Mouse (Mus musculus) heart, adult 18-20 months (tissue): Measurements from ENCODE around the gene Dscam. TPM values are rescaled to one million over a fixed set of nuclear protein-coding genes. Genes with fewer than 3 reads are reported as not detected.

Source experiments
- DNase-seq, 2 experiments: peaks; one replicate each; pipeline ENCODE4 v3.0.0; 2021 to 2022; ENCODE audit warnings: mixed read lengths in 1 of 2
- long read RNA-seq, 2 experiments: library from polyadenylated mRNA; stranded (forward); transcript quantifications; one replicate each; pipeline ENCODE4 v2.0.0; 2021
- total RNA-seq, 2 experiments: library from RNA; stranded (reverse); gene quantifications; 2 replicates each; pipeline ENCODE4 v1.2.3; 2021

The Dscam gene
- under 1 TPM in 1 of 2 experiments, not detected in 1; 0.05 TPM for total RNA-seq
- long read RNA-seq, experiment 1, result 0 reads
- long read RNA-seq, experiment 2, result 0 reads

DNA sequence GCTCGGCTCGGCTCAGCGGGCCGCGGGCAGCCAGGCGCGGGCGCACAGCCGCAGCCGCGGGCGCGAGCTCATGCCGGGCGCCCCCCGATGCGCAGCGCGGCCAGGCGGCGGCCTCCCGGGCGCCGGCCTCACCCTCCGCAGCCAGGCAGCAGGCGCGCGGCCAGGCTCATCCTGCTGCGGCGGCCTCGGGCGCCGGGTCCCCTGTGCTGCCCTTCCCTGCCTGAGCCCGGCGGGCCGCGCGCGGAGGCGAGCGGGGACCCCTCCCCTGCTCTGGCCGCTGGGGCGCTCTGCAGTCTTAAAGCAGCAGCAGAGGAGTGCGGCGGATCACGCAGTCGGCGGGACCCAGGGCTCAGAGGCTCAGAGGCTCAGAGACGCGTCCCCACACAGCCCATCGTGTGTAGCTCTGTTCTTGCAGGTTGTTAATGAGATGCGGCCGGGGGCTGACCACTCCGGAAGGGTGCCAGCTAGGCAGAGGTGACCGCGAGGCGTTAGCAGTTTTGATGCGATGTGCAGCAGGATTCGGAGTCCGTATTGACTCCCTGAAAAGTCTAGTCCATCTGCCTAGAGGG is at the start of gene Dscam:
TSS of gene Dscam (minus strand) at position 240 of the 569 bp plus-strand sequence.
- no peak for DNase-seq

DNA sequence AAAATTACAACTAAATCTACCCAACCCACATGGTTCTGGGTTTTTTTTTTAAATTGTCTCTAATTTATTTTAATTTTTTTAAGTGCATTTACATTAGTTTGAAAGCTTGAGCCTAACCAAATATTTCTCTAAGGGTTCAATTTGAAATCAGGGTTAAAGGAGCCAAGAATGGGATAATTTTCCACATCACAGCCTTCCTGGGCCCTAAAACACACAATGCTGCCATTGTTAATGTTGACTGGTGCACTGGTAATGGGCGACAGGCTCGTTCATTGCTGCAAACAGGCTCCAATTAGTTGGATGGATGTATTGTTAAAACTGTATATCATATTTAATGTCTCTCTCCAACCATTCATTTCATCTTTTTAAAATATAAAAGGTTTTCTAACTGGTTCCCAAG is 48.8 kb upstream of the Dscam start:
- no peak for DNase-seq

DNA sequence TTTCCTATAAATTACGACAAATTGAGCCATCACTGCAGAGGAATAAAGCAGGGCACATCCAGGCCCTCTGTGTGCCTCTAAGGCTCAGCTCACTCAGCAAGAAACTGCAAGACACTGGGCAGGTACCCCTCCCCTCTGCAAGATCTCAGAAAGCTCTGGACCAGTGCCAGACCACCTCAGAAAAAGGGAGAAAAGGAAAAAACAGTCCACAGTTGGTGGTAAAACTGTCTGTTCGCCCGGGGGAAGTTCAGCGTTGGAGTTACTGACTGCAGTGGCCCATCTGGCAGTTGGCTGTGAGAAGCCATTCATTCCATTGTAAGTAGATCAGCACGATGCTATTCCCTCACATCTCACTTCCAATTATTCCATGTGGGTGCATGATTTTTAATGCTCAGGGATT is 39.4 kb upstream of the Dscam start:
- DNase-seq, result no peak

DNA sequence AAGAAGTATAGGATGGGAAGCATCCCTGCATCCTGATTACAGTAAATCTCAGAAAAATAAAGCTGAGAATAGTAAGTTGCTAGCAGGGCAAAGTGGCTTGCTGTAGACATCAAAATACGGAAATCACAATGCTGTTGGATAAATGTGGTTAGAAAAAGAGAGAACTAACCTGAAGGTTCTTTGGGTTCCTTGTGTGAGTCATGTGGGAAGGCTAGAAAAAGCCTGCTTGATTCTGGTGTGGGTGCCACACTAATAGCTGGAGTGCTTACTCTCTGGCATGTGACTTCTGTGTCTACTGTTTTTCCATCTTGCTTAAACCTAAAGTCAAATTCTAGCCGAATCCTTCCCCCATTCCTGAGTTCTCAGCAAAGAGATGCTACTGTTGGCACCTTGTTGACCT is 37.7 kb upstream of the Dscam start:
- no peak for DNase-seq

DNA sequence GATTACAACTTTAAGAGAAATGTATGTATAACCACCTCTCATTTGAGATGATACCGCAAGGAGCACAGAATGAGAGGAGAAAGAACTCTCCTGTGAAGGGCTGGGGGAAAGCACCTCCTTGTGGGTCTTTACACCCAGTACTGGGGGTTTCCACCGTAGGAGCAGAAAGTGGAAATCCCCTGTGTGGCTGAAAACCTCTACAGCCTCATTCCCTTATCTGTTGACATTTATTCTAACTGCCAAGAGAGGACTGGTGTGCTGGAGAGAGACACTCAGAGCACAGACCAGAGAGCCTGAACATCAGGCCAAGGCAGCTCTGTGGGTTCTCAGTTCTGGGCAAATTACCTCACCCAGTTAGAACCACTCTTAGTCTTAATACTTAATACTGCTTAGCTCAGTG is 33.5 kb upstream of the Dscam start:
- no peak for DNase-seq

DNA sequence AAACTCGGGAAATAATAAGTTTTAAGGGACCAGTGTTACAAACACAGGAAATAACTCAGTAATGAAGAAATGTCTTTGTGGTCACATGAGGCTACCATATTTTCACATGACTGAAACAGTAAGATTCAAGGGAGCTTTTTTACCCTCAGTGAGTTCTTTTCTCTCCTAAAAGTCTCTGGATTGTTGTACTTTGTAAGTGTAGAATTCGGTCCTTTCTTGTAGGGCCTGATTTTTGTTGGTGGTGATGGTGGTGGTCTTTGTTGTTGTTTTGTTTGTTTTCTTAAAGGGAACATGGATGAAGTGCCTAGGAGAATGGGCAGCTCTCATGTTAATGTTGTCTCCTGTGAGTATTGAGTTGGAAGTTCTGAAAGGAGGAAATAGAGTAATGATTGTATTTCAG is 33.0 kb upstream of the Dscam start:
- DNase-seq, result no peak

DNA sequence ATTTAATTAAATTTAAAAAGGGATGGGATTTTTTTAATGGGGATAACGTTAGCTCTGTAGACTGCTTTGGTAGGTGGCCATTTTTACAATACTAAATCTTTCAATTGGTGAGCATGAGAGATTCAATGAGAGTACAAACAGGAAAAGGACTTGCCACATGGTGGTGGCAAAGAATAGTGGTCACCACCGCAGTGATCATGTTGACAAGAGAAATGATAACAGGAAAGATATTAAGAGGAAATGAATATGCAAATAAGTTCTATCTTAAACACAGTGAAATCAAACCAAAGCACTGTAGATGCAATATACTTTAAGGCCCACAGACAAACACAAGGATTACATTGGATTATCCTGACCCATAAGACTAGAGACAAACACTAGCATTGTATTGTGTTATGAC is 24.1 kb upstream of the Dscam start:
- no peak for DNase-seq

DNA sequence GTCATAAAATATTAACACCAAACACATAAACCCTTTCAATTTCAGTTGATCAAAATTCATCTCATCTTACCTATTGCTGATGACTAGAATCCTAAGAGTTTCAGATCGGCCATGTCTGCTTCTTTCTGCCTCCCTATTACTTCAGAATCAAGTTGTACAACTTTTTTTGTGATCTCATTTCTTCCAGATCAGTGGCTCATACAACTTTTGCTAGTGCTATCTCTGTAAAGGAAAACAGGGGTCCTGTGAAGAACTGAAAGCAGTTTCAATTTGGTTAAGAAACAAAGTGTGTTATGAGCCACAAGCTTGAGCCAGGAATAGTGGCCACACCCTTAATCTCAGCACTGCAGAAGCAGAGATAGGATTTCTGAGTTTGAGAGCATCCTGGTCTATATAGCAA is 23.6 kb upstream of the Dscam start:
- no peak for DNase-seq

DNA sequence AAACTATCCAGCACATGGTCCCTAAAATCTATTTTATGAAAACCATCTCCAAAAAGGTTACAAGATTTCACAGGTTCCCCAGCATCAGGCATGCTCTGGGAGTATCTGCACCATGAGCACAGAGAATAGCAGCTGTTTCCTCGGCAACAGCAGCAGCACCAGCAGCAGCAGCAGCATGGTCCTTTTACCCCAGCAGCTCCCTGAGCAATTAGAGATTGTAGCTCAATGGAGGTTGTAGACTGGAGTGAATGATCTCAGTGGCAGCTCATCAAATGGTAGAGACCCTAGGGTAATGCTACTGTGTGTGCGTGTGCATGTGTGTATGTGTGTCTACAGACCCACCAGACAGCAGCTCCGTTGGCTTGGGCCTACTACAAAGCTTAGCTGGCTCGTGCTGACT is 21.7 kb upstream of the Dscam start:
- no peak for DNase-seq

DNA sequence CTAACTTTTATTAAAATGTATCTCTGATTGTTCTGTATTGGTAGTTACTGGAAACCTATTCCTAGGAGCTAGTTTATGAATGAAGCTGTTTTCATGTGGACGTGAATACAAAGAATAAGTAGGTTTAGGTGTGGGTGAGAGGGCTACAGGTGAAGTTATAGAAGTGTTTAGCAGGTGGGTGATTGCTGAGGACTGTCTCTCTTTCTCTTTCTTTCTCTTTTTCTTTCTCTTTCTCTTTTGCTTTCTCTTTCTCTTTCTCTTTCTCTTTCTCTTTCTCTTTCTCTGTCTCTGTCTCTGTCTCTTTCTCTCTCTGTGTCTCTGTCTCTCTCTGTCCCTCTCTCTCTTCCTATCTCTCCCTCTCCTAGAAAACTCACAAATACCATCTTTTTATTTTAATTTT is 20.1 kb upstream of the Dscam start:
- no peak for DNase-seq

DNA sequence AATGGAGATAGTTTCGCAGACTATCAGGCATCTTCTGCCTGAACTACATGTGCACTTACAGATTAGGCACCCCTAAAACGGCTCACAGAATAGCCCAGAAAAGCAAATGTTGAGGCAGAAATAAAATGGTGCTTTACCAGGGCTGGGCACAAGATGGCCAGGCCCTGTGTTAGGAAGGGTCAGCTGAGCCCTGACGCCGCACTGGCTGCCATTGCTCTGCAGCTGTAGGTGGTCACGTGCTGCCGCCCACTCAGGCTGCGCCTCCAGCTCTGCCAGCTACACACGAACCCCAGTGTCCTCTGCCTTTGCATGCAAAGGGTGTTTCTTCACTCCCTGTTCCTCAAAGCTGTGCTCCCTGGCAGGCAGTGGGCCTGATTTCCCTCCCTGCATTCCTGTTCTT is 948 bp upstream of the Dscam start:
- no peak for DNase-seq

DNA sequence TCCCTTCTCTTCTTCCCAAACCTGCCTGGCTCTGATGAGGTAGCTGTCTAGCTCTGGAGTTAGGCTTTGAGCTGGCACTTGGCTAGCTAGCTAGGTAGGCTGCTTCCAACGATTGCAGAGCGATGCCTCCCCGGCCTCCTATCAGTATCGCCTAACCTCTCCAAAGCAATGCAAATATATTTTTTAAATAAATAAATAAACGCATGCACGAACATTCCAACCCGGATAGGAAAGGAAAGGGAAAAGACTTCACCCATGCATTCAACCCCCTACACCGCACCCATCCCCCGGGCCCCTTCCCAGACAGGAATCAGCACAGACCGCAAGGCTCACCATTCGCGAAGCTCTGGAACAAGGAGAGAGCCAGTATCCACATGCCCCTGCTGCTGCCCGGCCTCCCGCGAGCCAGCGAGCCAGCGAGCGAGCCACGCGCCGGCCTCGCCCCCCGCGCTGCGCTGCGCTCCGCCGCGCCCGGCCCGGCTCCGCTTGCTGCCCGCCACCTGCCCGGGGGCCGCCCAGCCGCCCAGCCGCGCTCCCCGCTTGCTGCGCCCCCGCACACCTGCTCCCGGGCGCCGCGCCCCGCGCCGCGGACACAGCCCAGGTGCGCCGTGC is 545 bp downstream of the Dscam start:
- no peak for DNase-seq

DNA sequence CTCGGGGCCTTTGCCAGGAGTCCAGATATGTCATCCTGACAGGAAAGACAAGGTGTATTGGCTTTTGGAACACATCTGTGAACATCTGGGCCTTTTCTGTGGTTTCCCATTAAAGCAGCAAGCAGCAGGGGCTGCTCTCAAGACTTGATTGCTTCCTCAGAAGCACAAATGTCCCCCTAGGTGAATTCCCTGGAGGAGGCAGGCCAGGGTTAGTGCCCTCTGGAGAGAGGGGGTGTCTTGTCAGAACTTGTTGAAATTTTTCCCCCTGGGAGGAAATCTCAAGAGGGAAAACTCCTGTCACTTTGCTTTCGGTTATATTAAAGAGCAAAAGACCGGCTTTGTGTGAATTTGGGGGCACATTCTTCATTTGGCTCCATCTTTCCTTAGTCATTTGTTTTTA is 1.9 kb downstream of the Dscam start:
- no peak for DNase-seq

DNA sequence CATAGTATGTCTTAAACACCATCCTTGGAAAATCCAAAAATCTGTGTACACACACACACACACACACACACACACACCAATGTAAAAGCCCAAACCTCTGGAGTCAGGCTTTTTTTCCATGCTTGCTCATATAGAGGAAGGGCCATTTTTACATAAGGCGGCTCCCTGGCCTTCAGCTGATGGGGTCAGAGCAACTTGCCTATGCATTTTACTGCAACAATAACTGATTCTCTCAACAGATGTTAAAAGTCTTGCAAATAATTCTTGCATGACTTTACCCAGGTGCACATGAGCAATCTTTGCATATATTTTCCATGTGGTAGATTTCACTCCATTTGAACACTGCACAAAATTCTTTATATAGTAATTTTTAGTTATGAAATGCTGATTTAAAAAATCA is 2.5 kb downstream of the Dscam start:
- DNase-seq, result no peak

DNA sequence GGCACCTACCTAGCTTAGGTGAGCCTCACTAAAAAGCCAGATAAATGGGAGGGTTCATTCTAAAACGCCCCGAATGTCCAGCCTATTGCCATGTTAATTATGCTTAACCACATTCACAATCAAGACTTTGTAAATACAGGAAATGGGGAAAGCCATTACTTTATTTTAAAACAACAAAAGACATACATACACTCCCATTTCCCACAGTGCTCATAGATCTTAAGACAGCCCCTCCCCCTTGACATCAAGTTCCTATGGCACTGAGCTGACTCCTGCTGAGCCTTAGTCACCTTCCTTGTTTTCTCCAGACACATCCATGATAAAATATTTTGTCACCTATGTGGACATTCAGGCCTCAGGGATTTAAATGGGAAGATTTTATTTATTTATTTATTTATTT is 4.4 kb downstream of the Dscam start:
- DNase-seq, result no peak

DNA sequence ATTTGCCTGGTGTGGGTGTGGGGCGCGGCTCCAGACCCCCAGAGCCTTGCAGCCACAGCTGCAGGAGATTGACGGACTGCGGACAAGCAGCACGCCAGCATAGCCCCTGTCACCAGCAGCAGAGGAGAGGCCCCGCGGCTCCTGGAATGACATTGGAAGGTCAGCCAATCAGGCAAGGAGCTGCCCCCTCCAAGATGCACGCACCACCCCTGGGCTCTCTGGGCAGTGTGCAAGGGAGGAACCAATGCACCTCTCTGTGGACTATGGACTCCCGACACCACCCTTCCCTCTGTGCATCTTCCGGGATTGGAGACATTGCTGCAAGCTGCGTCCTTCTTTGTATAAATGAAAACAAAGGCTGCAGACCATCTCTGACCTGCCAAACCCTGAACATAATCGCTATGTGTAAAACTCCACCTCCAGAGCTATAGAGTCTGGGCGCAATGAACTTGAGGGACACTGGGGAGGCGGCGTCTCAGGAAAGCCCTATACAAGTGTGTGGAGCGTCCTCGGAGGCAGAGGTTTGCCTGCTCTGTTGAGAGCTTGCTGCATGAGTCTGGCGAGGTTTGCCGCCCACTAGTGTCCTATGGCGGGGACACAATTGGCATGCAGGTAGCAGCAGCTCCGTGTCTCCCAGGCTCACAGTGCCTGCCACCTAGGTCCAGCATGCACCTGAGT is 5.0 kb downstream of the Dscam start:
- peak; percentile 25 to 50 for DNase-seq

DNA sequence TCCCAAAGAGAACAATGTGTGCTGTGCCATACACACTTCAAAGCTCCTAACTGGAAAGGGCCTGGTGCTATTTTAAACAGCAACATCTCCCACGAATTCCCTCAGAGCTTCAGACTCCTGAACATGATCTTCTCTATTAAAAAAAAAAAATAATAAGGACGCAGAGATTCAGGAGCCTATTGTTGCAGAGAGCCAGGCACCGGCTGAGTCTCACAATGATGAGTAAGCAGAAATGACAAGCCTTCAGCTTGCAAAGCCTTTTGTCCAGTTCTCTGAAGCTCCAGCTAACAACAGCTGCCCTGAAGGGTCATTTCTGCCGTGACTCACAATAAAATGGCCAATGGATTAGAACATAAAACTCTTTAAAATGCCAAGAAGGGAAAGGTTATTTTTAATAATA is 12.3 kb downstream of the Dscam start:
- DNase-seq, result no peak

DNA sequence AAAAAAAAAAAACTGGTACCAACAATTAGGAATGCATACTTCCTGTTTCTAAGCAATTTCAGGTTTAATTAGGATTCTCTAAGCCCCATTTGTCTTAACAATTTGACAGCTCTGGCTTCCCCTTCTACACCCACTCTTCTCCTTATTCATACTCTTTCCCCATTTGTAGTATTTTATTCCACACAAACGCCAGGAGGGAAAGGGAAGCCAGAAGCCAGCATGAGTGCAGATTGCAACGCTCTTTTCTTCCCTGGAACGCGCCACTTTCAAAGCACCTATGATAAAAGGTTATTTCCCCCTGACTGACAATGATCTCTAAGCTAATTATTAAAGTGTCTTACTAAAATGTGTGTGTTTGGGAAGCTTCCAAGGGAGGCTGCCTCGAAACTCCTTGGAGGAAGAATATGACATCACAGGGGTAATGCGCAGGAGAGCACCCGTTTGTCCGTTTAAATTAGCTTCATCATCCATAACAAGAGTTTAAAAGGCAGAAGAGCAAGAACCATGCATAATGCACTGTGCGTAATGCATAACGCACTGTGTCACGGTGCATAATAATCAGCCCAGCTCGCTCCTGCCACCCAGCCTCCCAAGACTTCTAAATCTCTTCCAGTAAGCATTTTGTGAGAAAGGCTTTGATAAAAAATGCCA is 25.9 kb downstream of the Dscam start:
- DNase-seq, result no peak

DNA sequence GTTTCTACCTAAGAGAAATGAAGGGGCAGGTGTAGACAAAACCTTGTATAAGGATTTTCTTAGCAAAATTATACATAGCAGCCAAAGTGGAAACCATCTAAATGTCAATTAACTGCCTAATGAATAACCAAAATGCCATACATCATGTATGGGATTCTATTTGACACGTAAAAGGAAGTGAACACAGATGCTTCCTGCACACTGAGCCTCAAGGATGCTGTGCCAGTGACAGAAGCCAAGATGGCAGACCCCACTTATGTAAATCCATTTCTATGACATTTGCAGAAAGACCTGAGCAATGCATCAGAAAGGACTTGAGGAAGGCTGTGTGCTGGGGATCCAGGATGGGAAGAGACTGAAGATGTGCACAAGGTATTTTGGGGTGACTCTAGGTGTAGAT is 28.6 kb downstream of the Dscam start:
- no peak for DNase-seq

DNA sequence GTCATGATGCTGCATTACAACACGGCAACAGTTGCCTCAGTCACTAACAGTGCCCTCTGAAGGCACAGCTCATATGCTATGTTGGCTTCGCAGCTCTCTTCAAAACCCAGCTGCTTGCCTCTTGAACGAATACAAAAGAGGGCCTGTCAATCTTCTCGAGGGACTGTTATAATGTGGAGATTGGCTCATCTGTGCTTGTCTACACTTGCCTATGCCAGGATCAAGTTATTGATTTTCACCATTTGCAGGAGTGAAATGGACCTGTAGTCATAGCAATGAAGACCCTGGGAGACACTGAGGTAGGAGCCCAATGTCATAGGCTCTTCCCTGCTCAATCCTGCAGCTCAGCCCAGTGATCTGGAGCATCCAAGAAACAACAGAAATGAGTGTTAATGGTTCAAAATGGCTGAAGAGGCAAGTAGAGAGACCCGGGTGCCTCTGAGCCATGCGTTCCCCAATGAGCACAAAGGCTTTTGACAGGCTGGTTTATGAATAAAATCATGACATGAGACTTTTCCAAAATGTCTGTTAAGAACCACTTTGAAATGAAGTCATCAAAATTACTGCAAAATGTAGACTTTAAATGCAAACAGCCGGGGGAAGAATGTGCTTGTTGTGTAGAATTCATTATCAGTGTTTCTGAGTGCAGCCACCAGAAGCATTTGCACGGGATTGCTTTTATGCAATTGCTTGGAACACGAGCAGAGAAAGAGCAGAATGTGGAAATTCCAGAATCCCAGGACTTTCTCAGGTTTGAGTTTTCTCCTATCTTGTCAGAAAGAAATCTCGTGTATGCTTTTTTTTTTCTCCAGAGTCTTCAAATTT is 35.3 kb downstream of the Dscam start:
- no peak for DNase-seq

DNA sequence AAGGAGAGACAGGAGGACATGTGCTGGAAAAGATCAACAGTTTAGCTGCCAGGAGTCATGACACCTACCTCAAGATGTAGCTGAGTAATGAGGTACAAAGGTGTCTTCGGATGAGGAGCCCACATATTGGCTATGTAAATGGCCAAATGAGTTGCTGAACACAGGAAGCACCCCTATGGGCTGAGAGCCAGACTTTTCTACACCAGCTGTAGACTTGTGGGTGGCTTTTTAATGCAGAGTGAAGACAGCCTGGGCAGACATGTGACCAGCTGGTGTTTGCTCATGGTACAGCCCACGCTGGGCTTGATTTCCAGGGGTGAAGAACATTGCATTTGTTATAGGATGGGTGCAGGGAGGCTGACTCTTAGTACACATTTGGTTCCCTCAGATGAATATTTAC is 43.3 kb downstream of the Dscam start:
- no peak for DNase-seq

DNA sequence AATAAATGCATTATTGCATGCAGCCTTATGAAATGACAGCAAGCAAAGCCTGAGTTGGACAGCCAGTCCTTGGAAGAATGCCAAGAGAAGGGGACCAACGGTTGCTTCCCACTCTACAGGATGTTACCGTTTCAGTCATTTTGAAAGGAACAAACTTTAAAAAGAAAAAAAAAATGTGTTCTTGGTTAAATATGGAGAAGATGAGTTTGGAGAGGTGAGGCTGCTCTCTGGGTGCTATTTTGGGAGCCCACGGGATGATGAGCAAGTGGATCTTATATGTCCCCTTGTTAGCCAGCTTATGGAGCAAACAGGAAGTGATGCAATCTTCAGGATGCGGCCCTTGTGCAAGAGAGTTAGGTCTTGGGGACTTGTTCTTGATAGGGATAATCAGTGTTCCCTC is 60.5 kb downstream of the Dscam start:
- no peak for DNase-seq

DNA sequence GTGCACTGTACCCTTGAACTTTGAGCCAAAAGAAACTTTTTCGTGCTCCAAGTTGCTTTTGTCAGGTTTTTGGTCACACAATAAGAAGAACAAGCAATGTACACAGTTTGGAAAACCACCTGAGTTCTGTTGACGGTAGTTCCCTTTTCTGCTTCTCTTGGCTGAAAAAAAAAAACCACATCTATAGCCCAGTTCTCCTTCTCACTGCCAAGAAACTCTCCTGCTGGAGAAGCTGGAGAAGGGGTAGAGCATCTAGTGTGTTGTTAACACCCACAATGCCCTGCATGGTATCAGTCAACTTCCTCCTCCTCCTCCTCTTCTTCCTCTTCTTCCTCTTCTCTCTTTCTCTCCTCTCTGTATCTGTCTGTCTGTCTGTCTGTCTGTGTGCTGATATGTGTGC is 65.3 kb downstream of the Dscam start:
- no peak for DNase-seq
